Mouse (Mus musculus): ENCODE measurements at regions not wholly inside any gene's neighbourhood (a gene's known extent, or its start where the extent isn't known, plus 50 kb on each side); places are given as distances from the start of the nearest gene placed in this dataset.
A peak's percentile ranks its signal among the peaks of the same experiment; 100 is the strongest.

- DNase-seq (ENCODE audit: low spot score in 2 of 2) = peak in 1 of 2 experiments; percentile 2
Observed at GRCm38 (mm10) chr12:18606126-18606525, 91.8 kb downstream of the 5730507C01Rik start.

- peak; percentile 57 to 61 for DNase-seq (ENCODE audit: low spot score in 2 of 2)
Observed at GRCm38 (mm10) chr12:18609835-18610234, 95.5 kb downstream of the 5730507C01Rik start.

GRCm38 (mm10) chr12:18610581-18610980 lies 96.3 kb downstream of the 5730507C01Rik start:
- DNase-seq (ENCODE audit: low spot score in 2 of 2) = peak; percentile 1 to 13

Data from adrenal gland, adult 18-20 months (tissue).